Mouse (Mus musculus) intestine, postnatal 0 days (tissue): ENCODE measurements around the gene Vill. TPM values are rescaled to one million over a fixed set of nuclear protein-coding genes. Genes with fewer than 3 reads are reported as not detected.

ENCODE experiments used
- ATAC-seq: fragments of 200-750 bp; cut with Nextera tagmentation; 2 replicates; pipeline ENCODE4 v1.8.0; 2017; ENCODE audit warnings: mild to moderate bottlenecking, moderate TSS enrichment, moderate library complexity
- H3K27ac ChIP-seq: fragments of 300-500 bp; sonication (generic); 2 replicates; pipeline ENCODE4 v1.5.1; 2014; ENCODE audit warnings: mild to moderate bottlenecking, low read depth, low read length, moderate library complexity
- H3K27me3 ChIP-seq: fragments of 300-500 bp; sonication (generic); replicated peaks from 2 replicates; pipeline ENCODE4 v1.6.1; 2014; ENCODE audit warnings: low read length, mixed read lengths; ENCODE audit not compliant: control insufficient read depth, insufficient read depth
- H3K36me3 ChIP-seq: fragments of 300-500 bp; sonication (generic); 2 replicates; pipeline ENCODE4 v1.6.1; 2014; ENCODE audit warnings: mild to moderate bottlenecking, moderate library complexity; ENCODE audit not compliant: control insufficient read depth, insufficient read depth
- H3K4me1 ChIP-seq: fragments of 300-500 bp; sonication (generic); replicated peaks from 2 replicates; pipeline ENCODE4 v1.6.1; 2014; ENCODE audit warnings: antibody characterized with exemption, low read length, mixed read lengths; ENCODE audit not compliant: control insufficient read depth, insufficient read depth
- H3K4me2 ChIP-seq: fragments of 300-500 bp; sonication (generic); replicated peaks from 2 replicates; pipeline ENCODE4 v1.6.1; 2014; ENCODE audit warnings: low read depth, mild to moderate bottlenecking, moderate library complexity
- H3K4me3 ChIP-seq: fragments of 300-500 bp; sonication (generic); 2 replicates; pipeline ENCODE4 v1.5.1; 2014; ENCODE audit warnings: low read depth, low read length
- H3K9ac ChIP-seq: fragments of 300-500 bp; sonication (generic); 2 replicates; pipeline ENCODE4 v1.6.1; 2014; ENCODE audit warnings: mild to moderate bottlenecking, low read depth, low read length
- H3K9me3 ChIP-seq: fragments of 300-500 bp; sonication (generic); 2 replicates; pipeline ENCODE4 v1.6.1; 2016; ENCODE audit warnings: mixed run types; ENCODE audit not compliant: control insufficient read depth
- CTCF ChIP-seq: sonication (generic); IDR thresholded peaks from 2 replicates; pipeline ENCODE4 v1.5.1; 2016; ENCODE audit warnings: low read depth, mild to moderate bottlenecking, control low read depth, antibody characterized with exemption, moderate library complexity
- WGBS: fragments of 180-500 bp; shearing (Covaris S2); extraction: QIAGEN DNeasy Blood & Tissue Kit; methylation state at CpG from one replicate; pipeline ENCODE4 v1.1.7; 2014; 5-methylcytosine and 5-hydroxymethylcytosine counted together
- polyA plus RNA-seq: library from polyadenylated mRNA; unstranded; fragments of >200 nt; fragmentation: Nextera tagmentation; extraction: Ambion mirVana; gene quantifications from 2 replicates; pipeline ENCODE4 v1.2.1, GENCODE M21; 2015

Vill gene
- polyA plus RNA-seq, 1 experiment from 2014 or later: 3.6 TPM

GRCm38 (mm10) chr9:119101992-119102782 lies 49.6 kb downstream of the Vill start, which contains the start of gene Dlec1:
Gene Dlec1, plus strand, starts transcription at chr9:119102478.
- 0 out of 2 replicates have a peak, but pooled peaks cover 5% of the 10 kb centered on the region for H3K27me3 ChIP-seq
- no peaks in the 10 kb centered on the region for H3K9me3 ChIP-seq
- no peaks in the 10 kb centered on the region for H3K36me3 ChIP-seq
- TF ChIP-seq CTCF: no peak
- H3K4me2 ChIP-seq: peak within 1 kb of the TSS; percentile 96
- H3K27ac ChIP-seq: no peak within 1 kb of the TSS
- no peaks in the 10 kb centered on the region for H3K4me1 ChIP-seq
- peak; percentile 83 for ATAC-seq
- peak within 1 kb of the TSS; percentile 40 for H3K9ac ChIP-seq
- 3% methylated on average over 44 of the region's 44 CpGs for WGBS
- peak within 1 kb of the TSS; percentile 65 for H3K4me3 ChIP-seq

GRCm38 (mm10) chr9:119102783-119103113 lies 50.2 kb downstream of the Vill start:
- Histone ChIP-seq H3K4me1 (no peaks in the 10 kb centered on the region), H3K36me3 (no peaks in the 10 kb centered on the region), H3K4me2 (peak overlapping the region; percentile 96), H3K27ac (no peak overlapping the region), H3K9me3 (no peaks in the 10 kb centered on the region), H3K4me3 (peak overlapping the region; percentile 65), H3K27me3 (0 out of 2 replicates have a peak, but pooled peaks cover 5% of the 10 kb centered on the region), H3K9ac (peak overlapping the region; percentile 40; the same call in 1 of the 2 replicates)
- 3% methylated on average over 19 of the region's 19 CpGs for WGBS
- ATAC-seq: no peak
- TF ChIP-seq CTCF: no peak

- 86% methylated on average over 4 of the region's 4 CpGs for WGBS
- Histone ChIP-seq H3K4me1 (no peaks in the 10 kb centered on the region), H3K9me3 (no peaks in the 10 kb centered on the region), H3K27me3 (0 out of 2 replicates have a peak, but pooled peaks cover 5% of the 10 kb centered on the region), H3K27ac (no peak overlapping the region), H3K36me3 (no peaks in the 10 kb centered on the region), H3K4me2 (no peak overlapping the region), H3K4me3 (no peak overlapping the region), H3K9ac (no peak overlapping the region)
- peak; percentile 75 for TF ChIP-seq CTCF
- ATAC-seq: no peak
These were observed 55.0 kb downstream of the Vill start for GRCm38 (mm10) chr9:119107566-119107965.

GRCm38 (mm10) chr9:119109685-119110353 lies 57.2 kb downstream of the Vill start:
- Histone ChIP-seq H3K9me3 (no peaks in the 10 kb centered on the region), H3K4me1 (no peaks in the 10 kb centered on the region), H3K27me3 (no peaks in the 10 kb centered on the region), H3K9ac (no peak overlapping the region), H3K36me3 (no peaks in the 10 kb centered on the region), H3K4me2 (no peak overlapping the region), H3K4me3 (no peak overlapping the region), H3K27ac (no peak overlapping the region)
- WGBS: 57% methylated on average over 12 of the region's 12 CpGs
- no peak for TF ChIP-seq CTCF
- no peak for ATAC-seq

GRCm38 (mm10) chr9:119110640-119111039 lies 58.1 kb downstream of the Vill start:
- no peaks in the 10 kb centered on the region for H3K9me3 ChIP-seq
- H3K27ac ChIP-seq: no peak overlapping the region
- ATAC-seq: no peak
- H3K4me1 ChIP-seq: no peaks in the 10 kb centered on the region
- H3K9ac ChIP-seq: no peak overlapping the region
- no peaks in the 10 kb centered on the region for H3K36me3 ChIP-seq
- H3K4me3 ChIP-seq: no peak overlapping the region
- 39% methylated on average over 3 of the region's 3 CpGs for WGBS
- TF ChIP-seq CTCF: no peak
- no peaks in the 10 kb centered on the region for H3K27me3 ChIP-seq
- no peak overlapping the region for H3K4me2 ChIP-seq

GRCm38 (mm10) chr9:119114911-119115310 lies 62.3 kb downstream of the Vill start:
- Histone ChIP-seq H3K9me3 (no peaks in the 10 kb centered on the region), H3K4me2 (no peak overlapping the region), H3K9ac (no peak overlapping the region), H3K4me3 (no peak overlapping the region), H3K36me3 (no peaks in the 10 kb centered on the region), H3K4me1 (no peaks in the 10 kb centered on the region), H3K27ac (no peak overlapping the region), H3K27me3 (no peaks in the 10 kb centered on the region)
- WGBS: 88% methylated on average over 17 of the region's 17 CpGs
- ATAC-seq: no peak
- no peak for TF ChIP-seq CTCF
